Mouse (Mus musculus): ENCODE results near the gene Tgfbr2. TPM values are rescaled to one million over a fixed set of nuclear protein-coding genes. Genes with fewer than 3 reads are reported as not detected.
"Not testable (repeated sequence)": the region's sequence is repeated elsewhere in the genome, so short reads cannot be mapped to it uniquely, and the experiment has no call there.

Tgfbr2 gene
- polyA plus RNA-seq, 1 experiment: 27.2 TPM

GRCm38 (mm10) chr9:116053976-116054375 is 121.2 kb downstream of the Tgfbr2 start:
- TF ChIP-seq CTCF (IDR thresholded peaks at IDR 0.05; ENCODE audit: extremely low read depth, insufficient read length, insufficient replicate concordance, low read depth, low read length): no peak
- no peak for TF ChIP-seq POLR2A (IDR thresholded peaks at IDR 0.05; ENCODE audit: low read depth, low read length)
- H3K4me3 ChIP-seq (ENCODE audit: low read depth, low read length): no peak overlapping the region
- no peaks in the 10 kb centered on the region for H3K36me3 ChIP-seq (ENCODE audit: control insufficient read depth, insufficient read depth, low read length)
- 57% methylated on average over 8 of the region's 8 CpGs for WGBS
- no peaks in the 10 kb centered on the region for H3K4me1 ChIP-seq (ENCODE audit: control insufficient read depth, insufficient read depth, insufficient read length, low read length)
- H3K27me3 ChIP-seq (ENCODE audit: control insufficient read depth, insufficient read depth, low read length): no peaks in the 10 kb centered on the region
- H3K27ac ChIP-seq (ENCODE audit: insufficient read depth, low read depth, low read length): no peak overlapping the region

- no peaks in the 10 kb centered on the region for H3K27me3 ChIP-seq (ENCODE audit: control insufficient read depth, insufficient read depth, low read length)
- H3K27ac ChIP-seq (ENCODE audit: insufficient read depth, low read depth, low read length): no peak overlapping the region
- WGBS: 67% methylated on average over 1 of the region's 1 CpGs
- TF ChIP-seq CTCF (IDR thresholded peaks at IDR 0.05; ENCODE audit: extremely low read depth, insufficient read length, insufficient replicate concordance, low read depth, low read length) (no peak), POLR2A (IDR thresholded peaks at IDR 0.05; ENCODE audit: low read depth, low read length) (no peak)
- H3K4me1 ChIP-seq (ENCODE audit: control insufficient read depth, insufficient read depth, insufficient read length, low read length): no peaks in the 10 kb centered on the region
- H3K36me3 ChIP-seq (ENCODE audit: control insufficient read depth, insufficient read depth, low read length): no peaks in the 10 kb centered on the region
- H3K4me3 ChIP-seq (ENCODE audit: low read depth, low read length): no peak overlapping the region
Measured at GRCm38 (mm10) chr9:116049985-116050384, 125.2 kb downstream of the Tgfbr2 start.

- Histone ChIP-seq H3K4me3 (ENCODE audit: low read depth, low read length) (no peak overlapping the region), H3K27me3 (ENCODE audit: control insufficient read depth, insufficient read depth, low read length) (no peaks in the 10 kb centered on the region; the same call in 1 of the 2 replicates), H3K27ac (ENCODE audit: insufficient read depth, low read depth, low read length) (no peak overlapping the region), H3K4me1 (ENCODE audit: control insufficient read depth, insufficient read depth, insufficient read length, low read length) (no peaks in the 10 kb centered on the region), H3K36me3 (ENCODE audit: control insufficient read depth, insufficient read depth, low read length) (no peaks in the 10 kb centered on the region)
- TF ChIP-seq POLR2A (IDR thresholded peaks at IDR 0.05; ENCODE audit: low read depth, low read length): no peak
- TF ChIP-seq CTCF (IDR thresholded peaks at IDR 0.05; ENCODE audit: extremely low read depth, insufficient read length, insufficient replicate concordance, low read depth, low read length): peak; percentile 86; the same call in 1 of the 2 replicates
- 5% methylated on average over 3 of the region's 3 CpGs for WGBS
Measured at GRCm38 (mm10) chr9:116041787-116042186, 133.4 kb downstream of the Tgfbr2 start.

DNA sequence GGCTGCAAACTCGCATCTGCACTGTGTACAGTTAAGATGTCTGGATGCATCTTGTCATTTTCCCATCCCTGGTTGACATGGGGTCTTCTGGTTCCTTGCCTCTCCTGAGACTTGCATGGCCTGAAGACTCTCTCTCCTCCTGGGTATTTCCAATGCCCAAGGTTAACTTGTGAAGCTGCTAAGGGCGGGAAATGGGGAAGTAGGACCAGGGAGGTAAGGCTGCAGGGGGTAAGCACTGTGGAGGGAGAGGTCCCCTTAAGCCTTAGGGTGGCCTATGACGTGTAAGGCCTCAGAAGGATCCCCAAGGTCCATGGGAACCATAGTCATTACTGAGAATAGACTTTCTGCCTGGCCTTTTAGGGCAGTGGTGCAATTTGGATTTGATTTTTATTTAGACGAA is 133.8 kb downstream of the Tgfbr2 start:
- no peaks in the 10 kb centered on the region for H3K4me1 ChIP-seq (ENCODE audit: control insufficient read depth, insufficient read depth, insufficient read length, low read length)
- no peak overlapping the region for H3K27ac ChIP-seq (ENCODE audit: insufficient read depth, low read depth, low read length)
- no peak overlapping the region for H3K4me3 ChIP-seq (ENCODE audit: low read depth, low read length)
- 65% methylated on average over 4 of the region's 4 CpGs for WGBS
- no peaks in the 10 kb centered on the region; the same call in 1 of the 2 replicates for H3K27me3 ChIP-seq (ENCODE audit: control insufficient read depth, insufficient read depth, low read length)
- H3K36me3 ChIP-seq (ENCODE audit: control insufficient read depth, insufficient read depth, low read length): no peaks in the 10 kb centered on the region
- TF ChIP-seq CTCF (IDR thresholded peaks at IDR 0.05; ENCODE audit: extremely low read depth, insufficient read length, insufficient replicate concordance, low read depth, low read length) (no peak), POLR2A (IDR thresholded peaks at IDR 0.05; ENCODE audit: low read depth, low read length) (no peak)

- not testable (repeated sequence) for H3K4me1 ChIP-seq (ENCODE audit: control insufficient read depth, insufficient read depth, insufficient read length, low read length); H3K4me3 ChIP-seq (ENCODE audit: low read depth, low read length); H3K36me3 ChIP-seq (ENCODE audit: control insufficient read depth, insufficient read depth, low read length); H3K27me3 ChIP-seq (ENCODE audit: control insufficient read depth, insufficient read depth, low read length); H3K27ac ChIP-seq (ENCODE audit: insufficient read depth, low read depth, low read length)
- 92% methylated on average over 14 of the region's 14 CpGs for whole genome bisulfite sequencing
Measured at GRCm38 (mm10) chr9:116040852-116041251, 134.3 kb downstream of the Tgfbr2 start.

DNA sequence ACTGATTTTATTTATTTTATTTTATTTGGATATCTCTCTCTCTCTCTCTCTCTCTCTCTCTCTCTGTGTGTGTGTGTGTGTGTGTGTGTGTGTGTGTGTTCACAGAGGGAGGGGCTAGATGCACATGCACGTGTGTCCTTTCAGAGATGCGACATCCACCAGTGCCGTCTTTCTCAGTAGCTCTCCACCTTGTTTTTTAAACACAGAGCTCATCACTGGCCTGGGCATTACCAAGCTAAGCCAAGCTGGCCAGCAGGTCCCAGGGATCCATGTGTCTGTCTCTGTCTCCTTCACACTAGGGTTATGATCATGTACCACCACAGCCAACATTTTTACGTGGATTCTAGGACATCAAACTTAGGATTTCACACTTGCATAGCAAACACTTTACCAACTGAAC is 135.2 kb downstream of the Tgfbr2 start:
- no peaks in the 10 kb centered on the region for H3K36me3 ChIP-seq (ENCODE audit: control insufficient read depth, insufficient read depth, low read length)
- TF ChIP-seq POLR2A (IDR thresholded peaks at IDR 0.05; ENCODE audit: low read depth, low read length): no peak
- no peak for TF ChIP-seq CTCF (IDR thresholded peaks at IDR 0.05; ENCODE audit: extremely low read depth, insufficient read length, insufficient replicate concordance, low read depth, low read length)
- H3K4me1 ChIP-seq (ENCODE audit: control insufficient read depth, insufficient read depth, insufficient read length, low read length): no peaks in the 10 kb centered on the region
- H3K27ac ChIP-seq (ENCODE audit: insufficient read depth, low read depth, low read length): no peak overlapping the region
- H3K4me3 ChIP-seq (ENCODE audit: low read depth, low read length): no peak overlapping the region
- 81% methylated on average over 4 of the region's 4 CpGs for WGBS
- no peaks in the 10 kb centered on the region; the same call in 1 of the 2 replicates for H3K27me3 ChIP-seq (ENCODE audit: control insufficient read depth, insufficient read depth, low read length)

- TF ChIP-seq POLR2A (IDR thresholded peaks at IDR 0.05; ENCODE audit: low read depth, low read length): no peak
- no peak for TF ChIP-seq CTCF (IDR thresholded peaks at IDR 0.05; ENCODE audit: extremely low read depth, insufficient read length, insufficient replicate concordance, low read depth, low read length)
- H3K4me3 ChIP-seq (ENCODE audit: low read depth, low read length): no peak overlapping the region
- no peaks in the 10 kb centered on the region; the same call in 1 of the 2 replicates for H3K27me3 ChIP-seq (ENCODE audit: control insufficient read depth, insufficient read depth, low read length)
- 67% methylated on average over 6 of the region's 6 CpGs for WGBS
- H3K27ac ChIP-seq (ENCODE audit: insufficient read depth, low read depth, low read length): no peak overlapping the region
- no peaks in the 10 kb centered on the region for H3K4me1 ChIP-seq (ENCODE audit: control insufficient read depth, insufficient read depth, insufficient read length, low read length)
- H3K36me3 ChIP-seq (ENCODE audit: control insufficient read depth, insufficient read depth, low read length): no peaks in the 10 kb centered on the region
Measured at GRCm38 (mm10) chr9:116038275-116038674, 136.9 kb downstream of the Tgfbr2 start.

Measured in small intestine, adult 2 months (tissue).